Mouse (Mus musculus): ENCODE data around the gene Fgd1. TPM values are rescaled to one million over a fixed set of nuclear protein-coding genes. Genes with fewer than 3 reads are reported as not detected.

Gene Fgd1
- polyA plus RNA-seq (2014; fragmentation: Illumina TruSeq; extraction: RNeasy Lipid Tissue Mini Kit (QIAGEN cat#74804); ENCODE audit: low read depth, low replicate concordance): 1.0 TPM

DNA sequence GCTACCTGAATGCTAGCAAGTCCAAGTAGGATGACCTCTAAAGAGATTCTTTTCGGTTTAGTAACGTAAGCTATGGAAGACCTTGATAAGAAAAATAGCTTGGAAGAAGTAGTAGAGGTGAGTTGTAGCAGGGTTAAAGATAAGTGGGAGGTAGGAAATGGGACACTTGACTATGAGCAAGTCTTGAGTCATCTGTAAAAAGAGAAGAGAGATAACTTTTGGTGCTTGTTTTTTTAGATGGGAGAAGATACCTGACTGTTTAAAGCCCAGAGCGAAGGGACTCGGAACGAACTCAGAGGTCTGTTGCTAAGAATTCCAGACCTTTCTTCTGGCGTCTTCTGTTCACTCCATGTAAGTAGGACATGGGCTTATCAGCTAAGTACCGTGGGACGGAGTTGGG is at the start of gene Fgd1:
Gene Fgd1, plus strand, starts transcription at position 301 of the 400 bp plus-strand sequence.

DNA sequence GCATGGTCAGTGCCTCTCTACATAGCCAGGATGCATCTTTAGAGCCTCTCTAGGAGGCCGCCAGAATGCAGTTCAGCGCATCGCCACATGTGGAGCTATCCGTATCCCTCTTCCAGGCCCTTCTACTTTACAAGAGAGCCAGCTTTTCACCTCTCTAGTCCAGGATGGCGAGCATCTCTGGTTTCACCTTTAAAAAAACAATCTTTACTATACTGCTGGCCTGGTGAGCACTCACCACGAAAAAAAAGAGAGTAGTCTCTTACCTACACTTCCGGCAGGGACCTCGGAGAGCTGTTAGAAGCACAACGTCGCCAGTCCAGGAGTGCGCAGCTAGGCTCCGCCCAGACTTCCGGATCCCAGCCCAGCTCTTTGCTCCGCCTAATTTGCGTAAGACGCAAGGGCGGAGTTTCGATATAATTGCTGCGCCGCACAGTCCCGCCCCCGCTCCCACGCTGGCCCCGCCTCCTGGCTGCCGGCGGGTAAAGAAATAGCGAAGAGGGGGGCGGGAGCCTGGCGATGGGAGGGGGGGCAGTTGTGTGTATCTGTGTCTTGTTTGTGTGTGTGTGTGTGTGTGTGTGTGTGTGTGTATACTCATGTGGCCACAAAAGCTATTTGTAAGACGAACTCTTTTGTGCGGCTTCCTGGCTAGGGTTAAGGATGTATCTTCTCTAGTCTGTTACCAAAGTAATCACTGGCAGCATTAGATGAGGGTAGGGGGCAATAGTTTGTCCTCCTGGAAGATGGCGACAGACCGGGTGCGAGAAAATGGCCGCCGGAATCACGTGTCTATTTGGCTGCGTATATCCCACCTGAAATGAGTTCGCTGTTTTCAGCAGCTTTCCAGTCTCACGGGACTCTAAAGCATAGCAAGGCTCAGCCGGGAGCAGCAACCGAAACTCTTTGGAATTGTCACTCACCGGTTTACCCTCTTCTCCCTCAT is 28.7 kb upstream of the Fgd1 start, which contains the start of gene Gnl3l:
Gene Gnl3l, minus strand, starts transcription at position 385 of the 940 bp plus-strand sequence.

GRCm38 (mm10) chrX:151096171-151097058 is 50.5 kb downstream of the Fgd1 start, which contains the start of gene Tsr2:
TSS of gene Tsr2 (minus strand) at chrX:151096543.

Other genes starting within 250 kb of the Fgd1 start
- 9.3 TPM for gene Maged2, start 231.8 kb upstream of the Fgd1 start, polyA plus RNA-seq (2014; fragmentation: Illumina TruSeq; extraction: RNeasy Lipid Tissue Mini Kit (QIAGEN cat#74804); ENCODE audit: low read depth, low replicate concordance)
- gene Gnl3l, start 28.8 kb upstream of the Fgd1 start, polyA plus RNA-seq (2014; fragmentation: Illumina TruSeq; extraction: RNeasy Lipid Tissue Mini Kit (QIAGEN cat#74804); ENCODE audit: low read depth, low replicate concordance): 35.8 TPM
- gene Tsr2, start 50.4 kb downstream of the Fgd1 start, polyA plus RNA-seq (2014; fragmentation: Illumina TruSeq; extraction: RNeasy Lipid Tissue Mini Kit (QIAGEN cat#74804); ENCODE audit: low read depth, low replicate concordance): 17.4 TPM
- gene Wnk3, start 151.9 kb downstream of the Fgd1 start, polyA plus RNA-seq (2014; fragmentation: Illumina TruSeq; extraction: RNeasy Lipid Tissue Mini Kit (QIAGEN cat#74804); ENCODE audit: low read depth, low replicate concordance): 0.79 TPM